Comparison of ENCODE assay signal across 8 mouse cellular contexts in the genomic region with DNA sequence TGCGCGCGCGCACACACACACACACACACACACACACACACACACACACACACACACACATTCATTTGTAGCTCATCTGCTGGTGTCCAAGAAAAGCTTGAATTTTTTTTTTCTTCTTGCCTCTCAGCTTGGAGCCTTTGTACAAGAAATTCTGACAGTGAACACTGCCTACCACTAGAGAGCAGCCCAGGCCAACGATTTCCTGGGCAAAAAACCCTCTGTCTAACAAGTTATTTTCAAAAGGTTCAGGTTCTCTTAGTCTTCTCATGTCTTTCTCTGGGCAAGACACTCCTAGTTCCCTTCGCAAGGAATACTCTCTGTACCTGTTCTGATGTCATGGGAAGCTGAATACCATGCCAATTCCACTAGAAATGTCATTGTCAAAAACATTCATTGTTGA.
DNase-seq lines count a peak whose midpoint lies in the region; ATAC-seq lines count a peak whose summit lies in the region.

No protein-coding gene starts in this region.

- H3K4me2 ChIP-seq in heart, embryonic 12.5 days = no peak overlapping the region

- WGBS in heart, embryonic 12.5 days = 79% methylated on average over 6 of the region's 6 CpGs

- H3K4me3 ChIP-seq in heart, embryonic 12.5 days = no peak overlapping the region

- no peak for ATAC-seq in heart, embryonic 12.5 days (ENCODE audit: insufficient number of reproducible peaks, low FRiP score)

- no peaks in the 10 kb centered on the region for H3K4me1 ChIP-seq in heart, embryonic 12.5 days (replicated peaks)

- H3K9ac ChIP-seq in heart, embryonic 12.5 days = no peak overlapping the region

- no peaks in the 10 kb centered on the region for H3K9me3 ChIP-seq in heart, embryonic 12.5 days (replicated peaks)

- DNase-seq in heart, postnatal 36 days = peak; percentile 6 to 11
- peak; percentile 44 for DNase-seq in A20 (ENCODE audit: low read depth, low spot score)
- DNase-seq in cerebellum, adult 11-12 months = peak; percentile 70
- peak; percentile 40 for DNase-seq in forelimb bud, embryonic 11.5 days (ENCODE audit: low read depth, low spot score)
- DNase-seq in layer of hippocampus, postnatal 36 days = peak; percentile 39 to 40
- peak; percentile 59 for DNase-seq in right cerebral cortex, postnatal 14 days
- no peak for DNase-seq in thymus, adult 18-20 months

- H3K36me3 ChIP-seq in heart, embryonic 12.5 days = no peaks in the 10 kb centered on the region

- intact Hi-C loops in heart, postnatal 36 days (cut with DNase I) = loop anchor here (5.0 kb wide), 3 partner anchors 176 to 761 kb away; no protein-coding TSS in a partner anchor

- H3K27ac ChIP-seq in heart, embryonic 12.5 days (ENCODE audit: poor library complexity, severe bottlenecking) = no peak overlapping the region

- H3K27me3 ChIP-seq in heart, embryonic 12.5 days (replicated peaks) = no peaks in the 10 kb centered on the region

Comparison
In these comparisons a context has a peak if more than half of its experiments do, and no peak if none do; other contexts are left out.
1. DNase-seq: peak in heart, postnatal 36 days (2 of 2), A20 (single experiment), cerebellum, adult 11-12 months (single experiment), forelimb bud, embryonic 11.5 days (single experiment), layer of hippocampus, postnatal 36 days (2 of 2) and right cerebral cortex, postnatal 14 days (single experiment); none in thymus, adult 18-20 months (0 of 2).